Mouse (Mus musculus): Measurements from ENCODE around the gene Mycl.
A peak's percentile ranks its signal among the peaks of the same experiment; 100 is the strongest.
"Not testable (repeated sequence)": the region's sequence is repeated elsewhere in the genome, so short reads cannot be mapped to it uniquely, and the experiment has no call there.

Mycl gene

GRCm38 (mm10) chr4:122981238-122981637 is 14.2 kb upstream of the Mycl start:
- DNase-seq (ENCODE audit: low spot score) = no peak

GRCm38 (mm10) chr4:122981930-122982329 is 13.5 kb upstream of the Mycl start:
- DNase-seq (ENCODE audit: low spot score) = no peak

GRCm38 (mm10) chr4:122982537-122982936 is 12.9 kb upstream of the Mycl start:
- no peak for DNase-seq (ENCODE audit: low spot score)

GRCm38 (mm10) chr4:122983486-122984261 is 11.8 kb upstream of the Mycl start:
- DNase-seq (ENCODE audit: low spot score) = no peak

- peak; percentile 78 for DNase-seq (ENCODE audit: low spot score)
Measured at GRCm38 (mm10) chr4:122985110-122985509, 10.3 kb upstream of the Mycl start.

GRCm38 (mm10) chr4:122987421-122987820 is 8.0 kb upstream of the Mycl start:
- no peak for DNase-seq (ENCODE audit: low spot score)

GRCm38 (mm10) chr4:122988004-122988403 is 7.4 kb upstream of the Mycl start:
- not testable (repeated sequence) for DNase-seq (ENCODE audit: low spot score)

- no peak for DNase-seq (ENCODE audit: low spot score)
Measured at GRCm38 (mm10) chr4:122991177-122991576, 4.3 kb upstream of the Mycl start.

GRCm38 (mm10) chr4:122992276-122992675 is 3.2 kb upstream of the Mycl start:
- no peak for DNase-seq (ENCODE audit: low spot score)

- DNase-seq (ENCODE audit: low spot score) = no peak
Measured at GRCm38 (mm10) chr4:122996221-122996617, 767 bp downstream of the Mycl start.

GRCm38 (mm10) chr4:122996618-122997381 is 1.3 kb downstream of the Mycl start:
- no peak for DNase-seq (ENCODE audit: low spot score)

GRCm38 (mm10) chr4:122998537-122999262 is 3.2 kb downstream of the Mycl start:
- no peak for DNase-seq (ENCODE audit: low spot score)

GRCm38 (mm10) chr4:122999263-122999691 is 3.8 kb downstream of the Mycl start:
- DNase-seq (ENCODE audit: low spot score) = no peak

- DNase-seq (ENCODE audit: low spot score) = no peak
Measured at GRCm38 (mm10) chr4:123000130-123000529, 4.7 kb downstream of the Mycl start.

- no peak for DNase-seq (ENCODE audit: low spot score)
Measured at GRCm38 (mm10) chr4:123000617-123001342, 5.3 kb downstream of the Mycl start.

GRCm38 (mm10) chr4:123005054-123005966 is 9.9 kb downstream of the Mycl start:
- DNase-seq (ENCODE audit: low spot score) = no peak

- DNase-seq (ENCODE audit: low spot score) = not testable (repeated sequence)
Measured at GRCm38 (mm10) chr4:123012501-123012900, 17.0 kb downstream of the Mycl start.

GRCm38 (mm10) chr4:123013346-123013945 is 18.0 kb downstream of the Mycl start:
- no peak for DNase-seq (ENCODE audit: low spot score)

- no peak for DNase-seq (ENCODE audit: low spot score)
Measured at GRCm38 (mm10) chr4:123013949-123014406, 18.5 kb downstream of the Mycl start.

Data from layer of hippocampus, adult 9-10 months (tissue).